Mouse (Mus musculus): Measurements from ENCODE around the gene Trappc3.
A peak's percentile ranks its signal among the peaks of the same experiment; 100 is the strongest.

The Trappc3 gene

DNA sequence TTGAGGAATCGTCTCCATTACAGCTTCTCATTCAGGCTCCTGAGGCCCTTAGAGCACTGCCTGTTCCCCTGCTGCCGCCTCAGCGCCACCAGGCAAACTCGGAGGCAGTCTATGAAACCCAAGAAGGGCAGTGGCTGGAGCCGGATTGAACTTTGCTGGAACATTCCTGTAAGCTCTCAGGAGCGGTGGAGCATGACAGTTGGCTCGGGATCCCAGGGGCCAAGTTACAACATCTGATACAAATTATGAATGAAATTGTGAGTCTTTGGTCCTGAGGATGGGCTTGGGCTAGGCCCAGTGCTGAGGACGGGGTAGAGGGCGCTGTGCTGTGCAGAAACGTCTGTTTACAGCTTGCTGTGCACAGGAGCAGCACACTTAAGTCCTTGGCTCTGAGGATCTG lies 52.3 kb downstream of the Trappc3 start:
- DNase-seq: no peak

DNA sequence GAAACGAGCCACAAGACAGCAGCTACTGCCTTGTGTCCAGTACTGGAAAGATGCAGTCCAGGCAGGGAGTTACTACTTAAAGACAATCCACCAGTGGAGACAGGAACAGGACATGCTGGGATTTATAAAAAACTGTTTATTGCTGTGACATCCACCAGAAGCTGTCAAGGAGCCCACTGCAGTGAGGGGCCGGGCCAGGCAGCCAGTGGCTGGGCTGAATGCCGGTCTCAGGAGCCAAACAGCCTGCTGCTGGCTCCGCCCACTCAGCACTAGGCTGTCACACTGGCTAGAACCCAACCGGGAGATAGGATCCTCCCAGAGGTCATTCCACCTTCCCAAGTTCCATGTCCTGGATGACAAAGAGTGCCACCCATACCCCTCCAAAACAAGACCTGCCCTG lies 53.8 kb downstream of the Trappc3 start:
- peak in 1 of 2 experiments; percentile 41 for DNase-seq

DNA sequence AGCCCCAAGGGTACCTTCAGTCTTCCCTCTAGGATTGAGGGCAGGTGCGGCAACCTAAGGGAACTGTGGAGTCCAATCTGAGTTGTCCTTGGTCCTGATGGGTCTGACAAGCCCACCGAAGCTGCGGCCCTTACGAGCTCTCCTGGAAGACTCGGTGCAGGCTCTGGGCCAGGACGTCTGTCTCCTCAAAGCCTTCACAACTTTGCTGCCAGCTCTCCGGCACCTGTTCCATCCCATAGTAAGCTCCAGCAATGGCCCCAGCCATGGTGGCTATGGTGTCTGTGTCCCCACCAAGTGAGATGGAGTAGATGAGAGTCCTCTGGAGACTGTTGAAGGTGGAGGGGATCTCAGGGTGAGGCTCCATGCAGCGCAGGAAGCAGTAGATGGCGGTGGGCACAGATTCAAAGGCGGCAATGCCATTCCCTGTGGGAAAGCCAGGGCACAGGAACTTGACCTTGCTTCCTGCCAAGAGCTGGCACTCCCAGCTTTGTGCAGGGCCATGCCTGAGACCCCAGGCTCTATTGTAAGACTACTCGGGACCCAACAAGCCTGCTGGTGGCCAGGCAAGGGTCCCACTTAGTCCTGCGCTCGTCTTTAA lies 54.4 kb downstream of the Trappc3 start:
- DNase-seq: no peak

DNA sequence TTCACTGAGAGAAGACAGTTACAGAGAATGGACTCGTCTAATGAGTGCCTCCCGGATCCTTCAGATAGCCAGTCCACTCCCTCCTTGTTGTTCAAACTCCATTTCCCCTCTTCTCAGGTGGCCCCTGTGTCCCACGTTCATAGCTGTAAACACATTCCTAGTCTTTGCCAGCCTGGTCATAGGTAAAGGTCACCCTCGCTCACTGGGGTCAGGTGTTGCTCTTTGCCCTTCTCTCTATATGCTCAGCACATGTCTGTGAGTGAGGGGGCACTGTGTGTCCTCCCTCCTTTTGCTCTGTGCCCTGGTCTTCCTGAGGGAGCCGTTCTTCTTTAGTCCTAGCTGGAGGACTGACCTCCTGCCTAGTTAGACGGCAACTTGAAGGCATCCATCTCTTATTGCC lies 57.7 kb downstream of the Trappc3 start:
- DNase-seq: no peak

DNA sequence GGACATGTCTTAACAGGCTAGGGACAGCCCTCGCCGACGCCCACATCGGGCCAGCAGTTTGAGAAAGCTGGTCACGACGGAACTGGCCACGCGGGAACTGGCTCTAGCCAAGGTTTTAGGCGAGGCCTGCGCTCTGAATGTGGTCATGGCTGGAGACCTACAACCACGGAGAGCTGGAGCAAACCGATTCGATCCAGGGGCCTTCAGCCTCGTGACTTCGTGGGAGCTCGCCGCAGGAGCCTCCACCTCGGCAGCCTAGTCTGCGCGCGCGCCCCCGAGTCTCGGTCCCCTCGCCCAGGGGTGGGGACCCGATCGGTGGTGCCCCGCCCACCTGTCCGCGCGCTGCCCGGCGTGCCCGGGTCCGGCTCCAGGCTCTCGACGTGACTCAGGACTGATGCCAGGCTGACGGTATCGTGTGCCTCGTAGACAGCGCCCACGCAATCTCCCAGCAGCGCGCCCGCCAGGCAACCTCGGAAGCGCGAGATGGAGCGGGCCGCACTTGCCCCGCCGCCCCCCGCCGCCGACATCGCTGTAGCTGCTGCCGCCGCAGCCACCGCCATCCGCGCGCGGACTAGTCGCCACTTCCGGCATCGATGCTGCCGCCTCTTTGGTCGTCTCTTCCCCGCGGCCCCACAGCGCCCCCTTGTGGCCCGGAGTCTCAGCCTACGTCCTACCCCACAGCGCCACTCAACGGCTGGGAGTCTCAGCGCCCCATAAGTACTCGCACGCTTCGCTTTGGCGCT lies 59.2 kb downstream of the Trappc3 start, which contains the start of gene Adprhl2:
Gene Adprhl2, minus strand, starts transcription at position 593 of the 743 bp plus-strand sequence.
- peak; percentile 96 to 98 for DNase-seq

DNA sequence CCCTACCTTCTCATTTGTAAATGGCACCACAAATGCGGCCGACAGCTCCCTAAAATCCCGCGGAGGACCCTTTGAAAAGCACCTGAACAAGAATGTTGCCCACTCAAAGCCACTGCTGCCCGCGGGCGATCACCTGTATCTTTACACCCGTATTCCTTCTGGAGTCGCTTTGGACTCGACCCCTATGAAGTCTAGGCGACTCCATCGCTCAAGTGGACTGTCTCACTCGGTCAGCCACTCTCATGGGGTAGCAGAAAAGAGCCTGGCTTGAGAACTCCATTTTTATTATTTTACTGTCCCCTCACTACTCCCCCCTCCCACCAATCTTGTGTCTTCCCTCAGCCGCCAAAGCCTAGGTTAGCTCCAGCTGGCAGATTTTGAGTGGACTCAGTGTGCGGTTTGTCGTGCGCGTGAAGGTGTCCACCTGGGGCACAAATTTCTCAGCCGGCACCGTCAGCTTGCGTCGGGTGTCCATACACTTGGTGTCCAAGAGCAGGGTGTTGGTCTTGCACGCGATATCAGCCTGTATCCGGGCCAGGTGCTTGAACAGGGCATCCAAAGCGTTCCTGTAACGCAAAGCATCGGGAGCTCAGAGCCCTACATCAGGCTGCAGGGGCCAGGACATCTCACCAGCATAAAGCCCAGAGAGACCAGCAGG lies 59.9 kb downstream of the Trappc3 start:
- no peak for DNase-seq

DNA sequence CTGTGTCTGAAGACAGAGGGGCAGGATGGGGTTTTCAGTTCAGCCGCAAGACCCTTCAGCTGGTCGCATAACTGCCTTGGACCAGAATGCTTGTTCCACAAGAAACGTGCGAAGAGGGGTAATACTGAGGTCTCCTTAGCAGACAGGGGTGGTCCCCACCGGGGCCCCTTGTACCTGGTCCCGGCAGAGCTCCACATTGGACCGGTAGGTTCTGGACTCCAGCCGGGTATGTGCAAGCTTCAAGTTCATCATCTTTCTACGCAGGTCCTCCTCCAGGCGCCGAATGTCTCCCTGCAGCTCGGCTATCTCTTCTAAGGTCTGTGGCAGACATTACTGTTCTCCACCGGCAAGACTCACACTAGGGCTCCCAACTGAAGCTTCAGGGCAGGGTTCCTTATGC lies 60.5 kb downstream of the Trappc3 start:
- no peak for DNase-seq

DNA sequence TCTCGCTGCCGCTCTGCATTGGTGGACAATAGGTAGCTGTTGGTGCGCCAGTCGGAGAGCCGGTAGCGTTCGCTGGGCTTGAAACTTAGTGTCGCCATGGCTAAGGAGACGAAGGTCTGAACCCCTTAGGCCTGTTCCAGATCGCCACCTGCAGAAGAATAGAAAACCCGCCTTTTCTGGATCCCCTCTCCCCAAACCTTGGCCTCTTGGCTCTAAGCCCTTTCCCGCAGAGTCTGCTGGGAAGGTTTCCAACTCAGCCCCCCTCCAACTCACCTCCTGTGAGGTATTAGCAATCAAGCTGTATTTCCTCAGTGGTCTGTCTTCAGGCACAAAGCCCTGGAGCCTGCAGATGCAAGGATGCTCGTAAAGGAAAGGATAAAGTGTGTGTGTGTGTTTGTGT lies 62.7 kb downstream of the Trappc3 start:
- DNase-seq: no peak

DNA sequence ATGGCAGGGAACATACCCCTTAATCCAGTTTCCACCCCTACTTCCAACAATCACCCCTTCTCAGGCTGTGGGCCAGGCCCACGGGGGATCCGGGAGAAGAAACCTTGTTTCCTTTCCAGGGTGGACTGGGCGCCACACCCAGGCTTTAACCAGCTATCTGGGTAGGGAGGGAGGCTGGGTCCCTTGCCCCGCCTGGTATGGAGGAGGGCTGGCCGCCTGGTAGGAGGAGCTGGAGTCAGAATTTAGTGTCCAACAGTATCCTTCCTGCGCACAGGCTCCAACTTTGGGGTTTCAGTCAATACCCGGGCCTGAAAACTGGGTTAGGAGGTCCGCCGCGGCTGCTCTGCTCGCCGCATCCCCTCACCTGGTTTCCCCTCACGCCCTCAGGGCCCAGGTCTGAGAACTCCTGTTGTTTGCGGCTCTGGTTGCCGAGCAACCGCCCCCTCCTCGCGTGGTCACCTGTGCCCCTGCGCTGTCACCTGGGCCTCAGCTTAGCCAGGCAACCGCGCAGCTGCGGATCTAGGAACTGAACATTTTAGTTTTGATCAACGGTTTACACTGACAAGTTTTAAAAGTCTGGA lies 63.2 kb downstream of the Trappc3 start, which contains the start of gene Tekt2:
Gene Tekt2, minus strand, starts transcription at position 408 of the 581 bp plus-strand sequence.
- peak; percentile 46 to 55 for DNase-seq
